Mouse (Mus musculus) spleen, postnatal 14 days (tissue): ENCODE results near the gene Olfr90.

Experiments used
- DNase-seq, 2 experiments: peaks; one replicate each; pipeline ENCODE4 v3.0.0; 2021 to 2022; ENCODE audit warnings: low spot score in 2 of 2

The Olfr90 gene

DNA sequence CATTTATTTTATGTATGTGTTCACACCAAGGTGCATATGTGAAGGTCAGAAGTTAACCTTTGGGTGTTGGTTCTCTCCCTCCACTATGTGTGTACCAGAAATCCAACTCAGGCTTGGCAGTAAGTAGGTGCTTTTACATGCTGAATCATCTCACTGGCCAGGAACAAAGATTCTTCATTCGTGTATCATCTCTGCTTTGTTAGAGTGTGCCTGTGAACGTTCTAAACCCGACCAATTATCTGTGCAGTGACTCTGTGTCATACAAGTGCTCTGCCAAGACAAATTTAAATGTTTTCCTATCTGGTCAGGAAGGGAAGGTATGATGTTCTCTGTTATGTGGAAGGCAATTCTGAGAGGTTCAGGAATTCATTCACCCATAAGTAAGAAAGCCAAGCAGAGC lies 26.9 kb downstream of the Olfr90 start:
- no peak for DNase-seq

- DNase-seq: no peak
Measured at GRCm38 (mm10) chr17:37056957-37057356, 31.3 kb downstream of the Olfr90 start.

GRCm38 (mm10) chr17:37051745-37052144 lies 36.6 kb downstream of the Olfr90 start:
- DNase-seq: no peak

GRCm38 (mm10) chr17:37050876-37051275 lies 37.4 kb downstream of the Olfr90 start:
- no peak for DNase-seq

DNA sequence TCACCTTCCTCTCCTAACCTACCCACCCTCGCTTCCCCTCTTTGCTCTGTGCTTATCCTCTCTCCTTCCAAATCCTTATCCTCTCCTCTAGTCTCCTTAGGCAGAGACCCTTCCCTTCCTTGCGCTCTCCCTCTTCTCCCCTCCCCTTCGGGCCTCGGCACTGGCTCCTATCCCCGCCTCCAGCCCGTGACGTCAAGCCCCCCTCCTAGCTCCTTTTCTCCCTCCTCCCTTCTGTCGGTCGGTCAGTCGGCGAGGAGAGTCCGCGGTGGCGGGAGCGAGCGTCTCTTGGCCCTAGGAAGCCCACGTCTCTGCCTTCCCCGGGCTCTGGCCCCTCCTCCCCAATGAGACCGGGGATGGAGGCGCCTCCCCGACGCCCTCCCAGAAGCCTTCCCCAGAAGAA lies 37.9 kb downstream of the Olfr90 start:
- DNase-seq: no peak

- no peak for DNase-seq
Measured at GRCm38 (mm10) chr17:37049570-37050310, 38.6 kb downstream of the Olfr90 start.

DNA sequence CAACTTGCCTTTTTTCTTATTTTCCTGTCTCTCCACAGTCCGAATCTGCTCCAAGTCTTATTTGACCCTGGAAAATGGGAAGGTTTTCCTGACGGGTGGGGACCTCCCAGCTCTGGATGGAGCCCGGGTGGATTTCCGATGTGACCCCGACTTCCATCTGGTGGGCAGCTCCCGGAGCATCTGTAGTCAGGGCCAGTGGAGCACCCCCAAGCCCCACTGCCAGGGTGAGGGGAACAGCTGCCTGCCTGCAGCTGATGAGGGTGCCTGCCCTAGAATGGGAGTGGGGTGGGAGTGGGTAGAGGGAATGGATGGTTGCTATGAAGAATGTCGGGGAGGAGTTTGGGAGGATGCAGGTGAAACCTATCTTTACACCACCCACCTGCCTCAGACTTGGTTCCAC lies 39.9 kb downstream of the Olfr90 start:
- no peak for DNase-seq

DNA sequence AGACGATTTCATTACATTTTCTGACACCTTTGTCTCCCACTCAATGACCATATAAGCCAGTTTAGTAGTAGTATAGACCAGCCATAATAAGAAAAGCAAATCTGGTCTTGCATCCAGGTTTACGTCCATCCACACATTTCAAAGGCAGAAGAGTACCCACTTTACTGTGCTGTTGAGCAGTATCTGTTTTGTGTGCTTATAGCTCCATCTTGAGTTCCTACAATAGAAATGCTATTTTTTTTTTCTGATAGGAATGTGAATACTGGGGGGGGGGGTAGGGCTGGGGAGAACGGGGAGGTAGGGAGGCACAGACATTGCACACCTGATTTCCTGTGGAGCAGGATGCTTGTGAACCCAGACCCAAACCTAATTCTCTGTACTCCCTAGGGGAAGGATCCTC lies 40.3 kb downstream of the Olfr90 start:
- DNase-seq: no peak

GRCm38 (mm10) chr17:37047332-37047976 lies 40.8 kb downstream of the Olfr90 start:
- no peak for DNase-seq

- DNase-seq: no peak
Measured at GRCm38 (mm10) chr17:37046312-37047112, 41.8 kb downstream of the Olfr90 start.

GRCm38 (mm10) chr17:37045611-37046311 lies 42.5 kb downstream of the Olfr90 start, which contains the start of gene Gabbr1:
Gene Gabbr1 (plus strand): TSS chr17:37045966.
- DNase-seq: peak in 1 of 2 experiments; percentile 15

DNA sequence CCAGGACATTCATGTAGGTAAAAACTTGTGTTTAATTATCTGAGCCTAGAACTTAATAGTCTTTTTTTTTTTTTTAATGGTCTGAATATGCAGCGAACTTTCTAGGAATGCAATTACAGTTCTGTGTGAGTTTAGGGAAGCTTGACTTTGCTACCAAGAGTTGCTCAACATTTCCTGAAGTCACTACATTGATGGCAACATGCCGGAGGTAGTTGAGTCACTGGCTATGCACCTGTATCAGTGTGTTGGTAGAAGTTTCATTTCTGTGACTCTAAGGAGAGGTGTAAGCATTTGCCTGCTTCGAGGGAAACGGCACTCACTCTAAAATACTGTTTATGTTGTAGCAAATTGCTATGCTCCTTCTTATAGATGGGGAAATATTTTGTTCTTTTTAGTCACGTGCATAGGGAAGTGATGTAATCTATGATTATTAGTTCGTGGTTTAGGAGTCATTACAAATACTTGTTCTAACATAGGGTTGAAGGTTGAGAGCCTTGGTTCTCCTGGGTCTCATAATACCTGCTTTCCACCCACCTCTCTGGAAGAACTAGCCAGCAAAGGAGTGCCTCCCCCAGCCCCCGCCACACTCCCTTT lies 43.6 kb downstream of the Olfr90 start:
- DNase-seq: no peak

GRCm38 (mm10) chr17:37039127-37039894 lies 49.0 kb downstream of the Olfr90 start:
- DNase-seq: no peak
